Mouse (Mus musculus): ENCODE measurements around the gene Tpgs1. TPM values are rescaled to one million over a fixed set of nuclear protein-coding genes. Genes with fewer than 3 reads are reported as not detected.
"Not testable (repeated sequence)": the region's sequence is repeated elsewhere in the genome, so short reads cannot be mapped to it uniquely, and the experiment has no call there.

The Tpgs1 gene
- polyA plus RNA-seq, 1 experiment from 2014 or later, result 105 TPM

DNA sequence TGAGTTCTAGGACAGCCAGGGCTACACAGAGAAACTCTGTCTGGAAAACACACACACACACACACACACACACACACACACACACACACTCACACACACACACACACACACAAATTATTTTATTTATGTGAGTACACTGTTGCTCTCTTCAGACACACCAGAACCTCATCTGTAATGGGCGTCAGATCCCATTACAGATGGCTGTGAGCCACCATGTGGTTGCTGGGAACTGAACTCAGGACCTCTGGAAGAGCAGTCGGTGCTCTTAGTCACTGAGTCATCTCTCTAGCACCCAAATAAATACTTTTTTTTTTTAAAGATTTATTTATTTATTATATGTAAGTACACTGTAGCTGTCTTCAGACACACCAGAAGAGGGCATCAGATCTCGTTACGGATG, 33.8 kb downstream of the Tpgs1 start:
- H3K9me3 ChIP-seq (replicated peaks; ENCODE audit: control insufficient read depth, low read length); H3K9ac ChIP-seq (ENCODE audit: low read length); H3K27me3 ChIP-seq (replicated peaks; ENCODE audit: control insufficient read depth, insufficient read depth, low read length); DNase-seq (ENCODE audit: low spot score); H3K36me3 ChIP-seq (ENCODE audit: control insufficient read depth, insufficient read depth, low read length); H3K4me3 ChIP-seq (ENCODE audit: low read depth, low read length); H3K4me2 ChIP-seq (ENCODE audit: low read length); ATAC-seq; H3K27ac ChIP-seq (ENCODE audit: low read depth, low read length): not testable (repeated sequence)
- peaks cover 15% of the 10 kb centered on the region for H3K4me1 ChIP-seq (ENCODE audit: control insufficient read depth, insufficient read depth, low read length)
- 84% methylated on average over 2 of the region's 4 CpGs for WGBS

- Histone ChIP-seq H3K27me3 (replicated peaks; ENCODE audit: control insufficient read depth, insufficient read depth, low read length) (no peaks in the 10 kb centered on the region), H3K4me3 (ENCODE audit: low read depth, low read length) (peak overlapping the region; percentile 28), H3K9me3 (replicated peaks; ENCODE audit: control insufficient read depth, low read length) (no peaks in the 10 kb centered on the region), H3K4me2 (ENCODE audit: low read length) (peak overlapping the region; percentile 87), H3K9ac (ENCODE audit: low read length) (peak overlapping the region; percentile 37), H3K4me1 (ENCODE audit: control insufficient read depth, insufficient read depth, low read length) (peaks cover 15% of the 10 kb centered on the region), H3K36me3 (ENCODE audit: control insufficient read depth, insufficient read depth, low read length) (peaks cover 3% of the 10 kb centered on the region), H3K27ac (ENCODE audit: low read depth, low read length) (no peak overlapping the region)
- DNase-seq (ENCODE audit: low spot score) (no peak), ATAC-seq (peak; percentile 6; the same call in 1 of the 2 replicates)
- 80% methylated on average over 10 of the region's 10 CpGs for WGBS
These were observed 34.4 kb downstream of the Tpgs1 start for GRCm38 (mm10) chr10:79703541-79703940.

DNA sequence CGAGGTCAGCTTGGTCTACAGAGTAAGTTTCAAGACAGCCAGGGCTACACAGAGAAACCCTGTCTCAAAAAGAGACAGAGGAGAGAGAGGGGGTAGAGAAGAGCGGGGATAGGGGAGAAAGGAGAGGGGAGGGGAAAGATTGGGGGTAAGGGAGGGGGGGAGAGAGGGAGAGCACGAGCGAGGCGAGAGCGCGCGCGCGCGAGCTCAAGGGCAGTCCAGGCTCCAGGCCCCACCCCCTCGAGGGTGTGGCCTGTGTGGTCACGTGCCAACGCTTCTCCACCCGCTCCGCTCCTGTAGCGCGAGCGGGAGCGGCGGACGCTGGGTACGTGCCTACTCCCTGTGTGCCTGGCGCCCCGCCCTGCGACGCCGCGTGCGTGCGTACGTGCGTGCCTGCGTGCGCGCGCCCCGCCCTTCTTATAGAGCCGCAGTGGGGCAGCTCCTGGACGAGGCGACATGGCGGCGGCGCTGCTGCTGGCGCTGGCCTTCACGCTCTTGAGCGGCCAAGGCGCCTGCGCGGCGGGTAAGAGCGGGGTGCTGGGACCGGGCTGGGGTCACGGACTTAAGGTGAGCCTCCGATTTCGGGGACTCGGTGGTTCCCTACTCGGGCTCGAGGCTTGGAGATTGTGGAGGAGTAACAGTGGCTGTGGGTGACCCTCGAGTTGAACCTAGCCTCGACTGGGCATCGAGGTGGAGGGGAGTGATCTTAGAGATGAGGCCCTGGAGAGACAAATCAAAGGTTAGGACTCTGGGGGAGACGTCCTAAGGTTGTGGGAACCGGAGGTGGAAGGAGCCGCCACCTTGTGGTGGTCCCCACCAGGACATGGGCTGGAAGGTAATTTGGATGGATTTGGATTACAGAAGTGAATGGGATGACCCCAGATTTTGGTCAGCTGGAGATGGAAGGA, 35.1 kb downstream of the Tpgs1 start, which contains the start of gene Bsg:
Bsg (plus strand) TSS at position 427 of the 905 bp plus-strand sequence.
- Histone ChIP-seq H3K36me3 (ENCODE audit: control insufficient read depth, insufficient read depth, low read length) (peaks cover 11% of the 10 kb centered on the region), H3K27me3 (replicated peaks; ENCODE audit: control insufficient read depth, insufficient read depth, low read length) (no peaks in the 10 kb centered on the region), H3K4me2 (ENCODE audit: low read length) (peak within 1 kb of the TSS; percentile 87), H3K9ac (ENCODE audit: low read length) (peak within 1 kb of the TSS; percentile 95), H3K4me3 (ENCODE audit: low read depth, low read length) (peak within 1 kb of the TSS; percentile 82), H3K9me3 (replicated peaks; ENCODE audit: control insufficient read depth, low read length) (no peaks in the 10 kb centered on the region), H3K27ac (ENCODE audit: low read depth, low read length) (peak within 1 kb of the TSS; percentile 72), H3K4me1 (ENCODE audit: control insufficient read depth, insufficient read depth, low read length) (peaks cover 15% of the 10 kb centered on the region)
- WGBS, result under 1% methylated on average over 50 of the region's 65 CpGs
- DNase-seq (ENCODE audit: low spot score) (peak; percentile 100), ATAC-seq (peak; percentile 96)

GRCm38 (mm10) chr10:79704970-79705360, 35.8 kb downstream of the Tpgs1 start:
- ATAC-seq, result no peak
- H3K4me2 ChIP-seq (ENCODE audit: low read length), result peak overlapping the region; percentile 87
- WGBS, result 7% methylated on average over 10 of the region's 10 CpGs
- H3K27ac ChIP-seq (ENCODE audit: low read depth, low read length), result peak overlapping the region; percentile 6; the same call in 1 of the 2 replicates
- H3K27me3 ChIP-seq (replicated peaks; ENCODE audit: control insufficient read depth, insufficient read depth, low read length), result no peaks in the 10 kb centered on the region
- H3K36me3 ChIP-seq (ENCODE audit: control insufficient read depth, insufficient read depth, low read length), result peaks cover 17% of the 10 kb centered on the region
- H3K9me3 ChIP-seq (replicated peaks; ENCODE audit: control insufficient read depth, low read length), result no peaks in the 10 kb centered on the region
- peak overlapping the region; percentile 82 for H3K4me3 ChIP-seq (ENCODE audit: low read depth, low read length)
- peak overlapping the region; percentile 95 for H3K9ac ChIP-seq (ENCODE audit: low read length)
- no peak for DNase-seq (ENCODE audit: low spot score)
- H3K4me1 ChIP-seq (ENCODE audit: control insufficient read depth, insufficient read depth, low read length), result peaks cover 15% of the 10 kb centered on the region

DNA sequence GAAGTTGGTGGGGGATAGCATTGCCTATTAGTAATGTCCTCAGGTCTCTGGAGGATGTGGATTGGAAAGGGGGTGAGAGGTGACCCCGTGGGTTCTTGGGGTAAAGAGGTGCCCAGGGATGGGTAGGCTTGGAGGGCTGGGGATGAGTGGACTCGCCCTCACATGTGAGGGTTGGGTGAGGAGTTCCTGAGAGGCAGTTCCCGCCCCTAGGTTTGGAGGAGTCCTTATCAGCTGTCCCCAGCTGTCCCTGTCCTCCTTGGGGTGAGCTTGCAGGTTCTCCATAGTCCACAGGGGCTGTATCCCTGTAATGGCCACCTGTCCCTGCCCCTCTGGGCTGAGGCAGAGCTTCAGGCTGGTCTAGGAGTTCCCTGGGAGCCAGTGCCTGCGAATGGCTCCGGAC, 36.8 kb downstream of the Tpgs1 start:
- Histone ChIP-seq H3K4me1 (ENCODE audit: control insufficient read depth, insufficient read depth, low read length) (peaks cover 15% of the 10 kb centered on the region), H3K4me3 (ENCODE audit: low read depth, low read length) (peak overlapping the region; percentile 82; the same call in 1 of the 2 replicates), H3K9ac (ENCODE audit: low read length) (peak overlapping the region; percentile 21; the same call in 1 of the 2 replicates), H3K27ac (ENCODE audit: low read depth, low read length) (no peak overlapping the region), H3K4me2 (ENCODE audit: low read length) (peak overlapping the region; percentile 87), H3K36me3 (ENCODE audit: control insufficient read depth, insufficient read depth, low read length) (peaks cover 27% of the 10 kb centered on the region), H3K27me3 (replicated peaks; ENCODE audit: control insufficient read depth, insufficient read depth, low read length) (no peaks in the 10 kb centered on the region), H3K9me3 (replicated peaks; ENCODE audit: control insufficient read depth, low read length) (no peaks in the 10 kb centered on the region)
- ATAC-seq, result no peak
- WGBS, result 88% methylated on average over 5 of the region's 5 CpGs
- no peak for DNase-seq (ENCODE audit: low spot score)

GRCm38 (mm10) chr10:79706406-79707094, 37.4 kb downstream of the Tpgs1 start:
- Histone ChIP-seq H3K4me2 (ENCODE audit: low read length) (peak overlapping the region; percentile 87), H3K4me3 (ENCODE audit: low read depth, low read length) (no peak overlapping the region), H3K4me1 (ENCODE audit: control insufficient read depth, insufficient read depth, low read length) (peaks cover 15% of the 10 kb centered on the region), H3K9me3 (replicated peaks; ENCODE audit: control insufficient read depth, low read length) (no peaks in the 10 kb centered on the region), H3K36me3 (ENCODE audit: control insufficient read depth, insufficient read depth, low read length) (peaks cover 33% of the 10 kb centered on the region), H3K27ac (ENCODE audit: low read depth, low read length) (no peak overlapping the region), H3K9ac (ENCODE audit: low read length) (peak overlapping the region; percentile 21), H3K27me3 (replicated peaks; ENCODE audit: control insufficient read depth, insufficient read depth, low read length) (no peaks in the 10 kb centered on the region)
- DNase-seq (ENCODE audit: low spot score), result no peak
- no peak for ATAC-seq
- WGBS, result 86% methylated on average over 5 of the region's 5 CpGs

DNA sequence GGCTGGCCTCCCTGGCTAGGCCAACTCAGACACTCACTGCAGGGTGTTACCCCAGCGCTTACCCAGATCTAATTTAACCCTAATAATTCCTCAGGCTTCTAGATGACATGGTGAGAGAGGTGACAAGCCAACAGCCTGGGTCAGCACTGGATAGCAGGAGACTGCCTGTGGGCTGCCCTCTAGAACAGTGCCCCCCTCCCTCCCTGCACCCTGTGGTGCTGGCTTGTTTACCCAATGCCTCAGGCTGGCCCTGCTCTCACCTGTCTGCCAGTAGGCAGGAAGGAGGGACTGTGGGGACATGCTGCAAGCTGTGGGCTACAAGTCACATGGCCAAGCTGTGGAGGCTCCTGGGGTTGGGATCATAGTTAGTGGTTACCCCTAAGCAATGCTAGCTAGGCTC, 38.0 kb downstream of the Tpgs1 start:
- H3K27me3 ChIP-seq (replicated peaks; ENCODE audit: control insufficient read depth, insufficient read depth, low read length), result no peaks in the 10 kb centered on the region
- WGBS, result 91% methylated on average over 1 of the region's 1 CpGs
- H3K4me2 ChIP-seq (ENCODE audit: low read length), result no peak overlapping the region
- H3K4me1 ChIP-seq (ENCODE audit: control insufficient read depth, insufficient read depth, low read length), result peaks cover 15% of the 10 kb centered on the region
- no peak for ATAC-seq
- no peak for DNase-seq (ENCODE audit: low spot score)
- H3K4me3 ChIP-seq (ENCODE audit: low read depth, low read length), result no peak overlapping the region
- H3K9ac ChIP-seq (ENCODE audit: low read length), result no peak overlapping the region
- no peak overlapping the region for H3K27ac ChIP-seq (ENCODE audit: low read depth, low read length)
- H3K9me3 ChIP-seq (replicated peaks; ENCODE audit: control insufficient read depth, low read length), result no peaks in the 10 kb centered on the region
- peaks cover 39% of the 10 kb centered on the region for H3K36me3 ChIP-seq (ENCODE audit: control insufficient read depth, insufficient read depth, low read length)

DNA sequence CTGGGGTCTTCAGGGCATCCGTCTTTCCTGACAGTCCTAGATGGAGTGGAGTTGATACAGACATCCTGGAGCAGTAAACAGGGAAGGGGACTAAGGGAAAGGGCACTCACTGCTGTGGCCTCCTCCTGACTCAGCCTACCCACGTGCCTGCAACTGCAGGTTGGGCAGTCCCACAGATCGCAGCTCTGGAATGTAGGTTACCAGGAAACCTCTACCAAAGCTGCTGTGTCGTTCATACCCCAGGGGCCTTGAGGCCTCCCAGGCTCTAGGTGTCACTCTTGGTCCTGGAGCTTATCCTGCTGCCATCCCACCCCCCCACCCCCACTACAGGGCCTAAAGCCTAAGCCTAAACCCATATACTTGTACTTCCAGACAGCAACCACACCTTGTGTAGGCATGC, 38.6 kb downstream of the Tpgs1 start:
- H3K4me2 ChIP-seq (ENCODE audit: low read length), result no peak overlapping the region
- ATAC-seq, result no peak

More for the DNA sequence above, 38.6 kb downstream of the Tpgs1 start:
- DNase-seq (ENCODE audit: low spot score), result no peak
- Histone ChIP-seq H3K36me3 (ENCODE audit: control insufficient read depth, insufficient read depth, low read length) (peaks cover 40% of the 10 kb centered on the region), H3K27ac (ENCODE audit: low read depth, low read length) (no peak overlapping the region), H3K27me3 (replicated peaks; ENCODE audit: control insufficient read depth, insufficient read depth, low read length) (no peaks in the 10 kb centered on the region), H3K9me3 (replicated peaks; ENCODE audit: control insufficient read depth, low read length) (no peaks in the 10 kb centered on the region), H3K4me3 (ENCODE audit: low read depth, low read length) (no peak overlapping the region), H3K4me1 (ENCODE audit: control insufficient read depth, insufficient read depth, low read length) (peaks cover 15% of the 10 kb centered on the region), H3K9ac (ENCODE audit: low read length) (no peak overlapping the region)
- WGBS, result 78% methylated on average over 4 of the region's 4 CpGs

Data from forebrain, embryonic 14.5 days (tissue).